Mouse (Mus musculus) layer of hippocampus, adult 8-10 months (tissue): ENCODE data around the gene Tmem43. TPM values are rescaled to one million over a fixed set of nuclear protein-coding genes. Genes with fewer than 3 reads are reported as not detected.

Source experiments
- DNase-seq, 2 experiments: peaks; one replicate each; pipeline ENCODE4 v3.0.0; 2022; ENCODE audit warnings: low spot score in 2 of 2
- total RNA-seq, 4 experiments: library from RNA; stranded (reverse); gene quantifications; 2 replicates each; pipeline ENCODE4 v1.2.4; 2022

The Tmem43 gene
- total RNA-seq, 4 experiments from 2014 or later: 31.1 to 35.9 (median 34.1) TPM

- DNase-seq: no peak
Measured at GRCm38 (mm10) chr6:91488496-91489212, 15.2 kb downstream of the Tmem43 start.

- DNase-seq: peak; percentile 54 to 68
Measured at GRCm38 (mm10) chr6:91489872-91490271, 16.4 kb downstream of the Tmem43 start.

- DNase-seq: no peak
Measured at GRCm38 (mm10) chr6:91491004-91491403, 17.5 kb downstream of the Tmem43 start.

GRCm38 (mm10) chr6:91493053-91493452 lies 19.6 kb downstream of the Tmem43 start:
- DNase-seq: no peak

- no peak for DNase-seq
Measured at GRCm38 (mm10) chr6:91494526-91494925, 21.0 kb downstream of the Tmem43 start.

- DNase-seq: no peak
Measured at GRCm38 (mm10) chr6:91503302-91503701, 29.8 kb downstream of the Tmem43 start.

- DNase-seq: no peak
Measured at GRCm38 (mm10) chr6:91506036-91506435, 32.5 kb downstream of the Tmem43 start.

- no peak for DNase-seq
Measured at GRCm38 (mm10) chr6:91508041-91508440, 34.5 kb downstream of the Tmem43 start.

- no peak for DNase-seq
Measured at GRCm38 (mm10) chr6:91509326-91509725, 35.8 kb downstream of the Tmem43 start.

- no peak for DNase-seq
Measured at GRCm38 (mm10) chr6:91510211-91510610, 36.7 kb downstream of the Tmem43 start.

GRCm38 (mm10) chr6:91514135-91514534 lies 40.6 kb downstream of the Tmem43 start:
- no peak for DNase-seq

GRCm38 (mm10) chr6:91514737-91515362 lies 41.3 kb downstream of the Tmem43 start:
- no peak for DNase-seq

- peak; percentile 95 to 98 for DNase-seq
Measured at GRCm38 (mm10) chr6:91515545-91516449, 42.3 kb downstream of the Tmem43 start, which contains the start of the genes Xpc and Lsm3. Xpc (minus strand) TSS chr6:91515888. Lsm3 (plus strand) TSS chr6:91515928.

- no peak for DNase-seq
Measured at GRCm38 (mm10) chr6:91518454-91519020, 45.0 kb downstream of the Tmem43 start.

GRCm38 (mm10) chr6:91522816-91523215 lies 49.3 kb downstream of the Tmem43 start:
- DNase-seq: no peak

GRCm38 (mm10) chr6:91525544-91525943 lies 52.0 kb downstream of the Tmem43 start:
- DNase-seq: no peak

- DNase-seq: no peak
Measured at GRCm38 (mm10) chr6:91527227-91527860, 53.8 kb downstream of the Tmem43 start.

- no peak for DNase-seq
Measured at GRCm38 (mm10) chr6:91528265-91528664, 54.8 kb downstream of the Tmem43 start.

GRCm38 (mm10) chr6:91530673-91531072 lies 57.2 kb downstream of the Tmem43 start:
- no peak for DNase-seq

- no peak for DNase-seq
Measured at GRCm38 (mm10) chr6:91531276-91531675, 57.8 kb downstream of the Tmem43 start.

- no peak for DNase-seq
Measured at GRCm38 (mm10) chr6:91532661-91533060, 59.2 kb downstream of the Tmem43 start.
